Mouse (Mus musculus) heart, embryonic 14.5 days (tissue): ENCODE measurements around the gene Glod5. TPM values are rescaled to one million over a fixed set of nuclear protein-coding genes. Genes with fewer than 3 reads are reported as not detected.
A peak's percentile ranks its signal among the peaks of the same experiment; 100 is the strongest.

ENCODE experiments used
- ATAC-seq: fragments of 200-750 bp; cut with Nextera tagmentation; 2 replicates; pipeline ENCODE4 v1.8.0; 2017; ENCODE audit warnings: low read depth, moderate TSS enrichment; ENCODE audit not compliant: insufficient number of reproducible peaks, insufficient read depth, low FRiP score
- H3K27ac ChIP-seq, 2 experiments: fragments of 200-500 bp in 1 of 2; fragments of 300-500 bp in 1 of 2; sonication (generic) in 1 of 2; replicated peaks in 1 of 2; 2 replicates each; pipeline ENCODE4 v1.5.1; 2012 to 2014; ENCODE audit warnings: low read depth in 2 of 2, low read length in 2 of 2, control low read depth in 1 of 2, mild to moderate bottlenecking in 1 of 2, mixed read lengths in 1 of 2; ENCODE audit not compliant: control insufficient read depth in 1 of 2, insufficient read depth in 1 of 2
- H3K27me3 ChIP-seq: fragments of 300-500 bp; sonication (generic); 2 replicates; pipeline ENCODE4 v1.6.1; 2014; ENCODE audit warnings: mild to moderate bottlenecking, low read length, control low read depth; ENCODE audit not compliant: control insufficient read depth, insufficient read depth
- H3K36me3 ChIP-seq: fragments of 300-500 bp; sonication (generic); 2 replicates; pipeline ENCODE4 v1.6.1; 2014; ENCODE audit warnings: mild to moderate bottlenecking, control low read depth, low read length, mixed read lengths; ENCODE audit not compliant: control insufficient read depth, insufficient read depth
- H3K4me1 ChIP-seq, 2 experiments: fragments of 200-500 bp in 1 of 2; fragments of 300-500 bp in 1 of 2; sonication (generic) in 1 of 2; 2 replicates each; pipeline ENCODE4 v1.6.1; 2012 to 2014; ENCODE audit warnings: low read length in 2 of 2, control low read depth in 1 of 2, mixed read lengths in 1 of 2; ENCODE audit not compliant: control insufficient read depth in 2 of 2, insufficient read depth in 2 of 2
- H3K4me2 ChIP-seq: fragments of 300-500 bp; sonication (generic); 2 replicates; pipeline ENCODE4 v1.6.1; 2014; ENCODE audit warnings: mild to moderate bottlenecking, low read length
- H3K4me3 ChIP-seq, 2 experiments: fragments of 200-500 bp in 1 of 2; fragments of 300-500 bp in 1 of 2; sonication (generic) in 1 of 2; 2 replicates each; pipeline ENCODE4 v1.5.1; 2012 to 2014; ENCODE audit warnings: low read length in 2 of 2, mild to moderate bottlenecking in 2 of 2, control low read depth in 1 of 2, low read depth in 1 of 2, moderate library complexity in 1 of 2; ENCODE audit not compliant: control insufficient read depth in 1 of 2, insufficient read depth in 1 of 2
- H3K9ac ChIP-seq: fragments of 300-500 bp; sonication (generic); 2 replicates; pipeline ENCODE4 v1.6.1; 2014; ENCODE audit warnings: mild to moderate bottlenecking, low read length
- H3K9me3 ChIP-seq: fragments of 300-500 bp; sonication (generic); 2 replicates; pipeline ENCODE4 v1.6.1; 2016; ENCODE audit warnings: low read length, control low read depth; ENCODE audit not compliant: control insufficient read depth
- WGBS: fragments of 180-500 bp; shearing (Covaris S2); extraction: QIAGEN DNeasy Blood & Tissue Kit; methylation state at CpG from one replicate; pipeline ENCODE4 v1.1.7; 2014; 5-methylcytosine and 5-hydroxymethylcytosine counted together
- polyA plus RNA-seq: library from polyadenylated mRNA; unstranded; fragments of >200 nt; fragmentation: Nextera tagmentation; extraction: Ambion mirVana; gene quantifications from 2 replicates; pipeline ENCODE4 v1.2.1, GENCODE M21; 2014

The Glod5 gene
- polyA plus RNA-seq, 1 experiment from 2014 or later = not detected

DNA sequence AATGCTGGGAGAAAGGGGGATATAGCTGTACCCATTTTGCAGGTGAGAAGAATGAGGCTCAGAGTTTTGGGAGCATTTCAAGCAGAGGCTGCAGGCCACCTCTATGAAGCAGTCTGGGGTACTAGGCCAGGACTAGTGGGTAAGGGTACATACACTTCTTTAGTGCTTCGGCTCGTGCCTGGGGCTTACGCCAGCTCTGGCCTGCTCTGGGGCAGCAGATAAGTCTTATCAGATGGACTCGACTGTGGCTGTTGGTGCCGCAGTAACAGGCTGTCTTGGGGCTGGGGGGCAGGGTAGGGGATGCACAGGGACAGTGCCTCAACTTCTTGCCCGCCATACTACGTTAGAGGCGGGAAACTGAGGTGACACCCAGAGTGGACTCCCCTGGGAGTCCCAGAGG lies 50.1 kb downstream of the Glod5 start:
- no peaks in the 10 kb centered on the region for H3K4me1 ChIP-seq
- no peaks in the 10 kb centered on the region for H3K36me3 ChIP-seq
- 54% methylated on average over 8 of the region's 8 CpGs for WGBS
- no peak overlapping the region for H3K4me3 ChIP-seq
- H3K9ac ChIP-seq = no peak overlapping the region
- no peak; the same call in 1 of the 2 replicates for ATAC-seq
- H3K27me3 ChIP-seq = no peaks in the 10 kb centered on the region
- no peaks in the 10 kb centered on the region for H3K9me3 ChIP-seq
- no peak overlapping the region for H3K4me2 ChIP-seq
- no peak overlapping the region for H3K27ac ChIP-seq

DNA sequence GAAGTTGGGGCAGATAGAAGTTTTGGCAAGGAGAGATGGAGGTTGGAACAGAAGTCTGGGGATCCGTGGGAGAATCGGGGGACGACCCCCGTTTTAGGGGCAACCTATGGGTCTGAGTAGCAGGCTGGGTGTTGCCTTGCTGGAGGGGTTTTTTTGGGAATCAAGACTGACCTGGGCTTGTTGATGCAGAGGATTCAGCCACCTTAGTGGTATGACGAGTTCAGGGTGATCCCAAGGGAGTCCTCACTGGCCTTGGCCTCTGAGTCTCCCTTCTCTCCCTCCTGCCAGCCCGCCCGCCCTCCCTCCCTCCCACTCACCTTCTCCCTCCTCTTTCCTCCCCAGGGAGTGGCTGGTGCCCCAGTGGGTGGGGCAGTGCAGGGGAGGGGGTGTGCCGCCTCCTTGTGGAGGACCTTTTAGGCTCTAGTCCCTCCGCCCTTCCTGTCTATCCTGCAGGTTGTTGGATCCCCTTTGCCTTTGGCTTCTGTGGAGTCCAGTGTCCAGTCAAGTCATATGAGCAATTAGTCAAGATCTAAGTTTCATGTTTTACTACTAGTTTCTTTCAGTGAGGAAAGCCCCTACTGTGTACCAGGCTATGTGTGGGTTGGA lies 50.6 kb downstream of the Glod5 start:
- Histone ChIP-seq H3K4me2 (no peak overlapping the region), H3K36me3 (no peaks in the 10 kb centered on the region), H3K27ac (no peak overlapping the region), H3K9ac (no peak overlapping the region), H3K27me3 (no peaks in the 10 kb centered on the region), H3K4me3 (no peak overlapping the region), H3K4me1 (no peaks in the 10 kb centered on the region), H3K9me3 (no peaks in the 10 kb centered on the region)
- ATAC-seq = 0 out of 2 replicates have a peak, but pooled peaks have one; percentile 21
- WGBS = 76% methylated on average over 6 of the region's 9 CpGs

GRCm38 (mm10) chrX:7966161-7966560 lies 52.1 kb downstream of the Glod5 start:
- H3K27me3 ChIP-seq = no peaks in the 10 kb centered on the region
- H3K9ac ChIP-seq = no peak overlapping the region
- no peak overlapping the region for H3K27ac ChIP-seq
- no peak for ATAC-seq
- H3K4me1 ChIP-seq = no peaks in the 10 kb centered on the region
- 43% methylated on average over 4 of the region's 4 CpGs for WGBS
- no peaks in the 10 kb centered on the region for H3K36me3 ChIP-seq
- H3K4me3 ChIP-seq = no peak overlapping the region
- no peaks in the 10 kb centered on the region for H3K9me3 ChIP-seq
- H3K4me2 ChIP-seq = no peak overlapping the region

GRCm38 (mm10) chrX:7963829-7964626 lies 54.3 kb downstream of the Glod5 start:
- H3K4me1 ChIP-seq = no peaks in the 10 kb centered on the region
- no peaks in the 10 kb centered on the region for H3K27me3 ChIP-seq
- H3K9me3 ChIP-seq = no peaks in the 10 kb centered on the region
- H3K27ac ChIP-seq = no peak overlapping the region
- no peak overlapping the region for H3K9ac ChIP-seq
- no peaks in the 10 kb centered on the region for H3K36me3 ChIP-seq
- no peak overlapping the region for H3K4me2 ChIP-seq
- ATAC-seq = no peak
- H3K4me3 ChIP-seq = no peak overlapping the region
- 59% methylated on average over 7 of the region's 7 CpGs for WGBS

- ATAC-seq = no peak
- no peak overlapping the region for H3K9ac ChIP-seq
- H3K36me3 ChIP-seq = no peaks in the 10 kb centered on the region
- H3K9me3 ChIP-seq = no peaks in the 10 kb centered on the region
- H3K4me1 ChIP-seq = no peaks in the 10 kb centered on the region
- H3K27me3 ChIP-seq = no peaks in the 10 kb centered on the region
- no peak overlapping the region for H3K27ac ChIP-seq
- no peak overlapping the region for H3K4me2 ChIP-seq
- WGBS = 84% methylated on average over 9 of the region's 9 CpGs
- no peak overlapping the region for H3K4me3 ChIP-seq
Measured at GRCm38 (mm10) chrX:7958868-7959267, 59.4 kb downstream of the Glod5 start.

Other genes with a start within 250 kb of the Glod5 start
- gene Gripap1, start 228.7 kb downstream of the Glod5 start, polyA plus RNA-seq = 25.0 and 26.6 TPM in 2 replicates
- gene Kcnd1, start 196.2 kb downstream of the Glod5 start, polyA plus RNA-seq = 1.8 and 1.9 TPM in 2 replicates
- gene Otud5, start 177.1 kb downstream of the Glod5 start, polyA plus RNA-seq = 16.2 and 19.9 TPM in 2 replicates
- gene Pim2, start 140.2 kb downstream of the Glod5 start, polyA plus RNA-seq = 3.8 and 4.9 TPM in 2 replicates
- gene Slc35a2, start 134.5 kb downstream of the Glod5 start, polyA plus RNA-seq = 15.2 and 18.3 TPM in 2 replicates
- 61.9 and 65.1 TPM in 2 replicates for gene Pqbp1, start 119.2 kb downstream of the Glod5 start, polyA plus RNA-seq
- 132 and 159 TPM in 2 replicates for gene Timm17b, start 119.1 kb downstream of the Glod5 start, polyA plus RNA-seq
- gene Gm10491, start 110.7 kb downstream of the Glod5 start, polyA plus RNA-seq = not detected in 2 replicates
- gene Gm10490, start 109.0 kb downstream of the Glod5 start, polyA plus RNA-seq = not detected in 2 replicates
- gene Pcsk1n, start 98.7 kb downstream of the Glod5 start, polyA plus RNA-seq = 0.09 and 0.63 TPM in 2 replicates
- gene Eras, start 89.9 kb downstream of the Glod5 start, polyA plus RNA-seq = not detected in 2 replicates
- 25.3 and 26.5 TPM in 2 replicates for gene Hdac6, start 70.6 kb downstream of the Glod5 start, polyA plus RNA-seq
- gene Gata1, start 40.4 kb downstream of the Glod5 start, polyA plus RNA-seq = 0.24 and 0.54 TPM in 2 replicates
- 28.4 and 28.9 TPM in 2 replicates for gene Suv39h1, start 56.3 kb upstream of the Glod5 start, polyA plus RNA-seq
- gene Was, start 72.0 kb upstream of the Glod5 start, polyA plus RNA-seq = 0.24 and 0.54 TPM in 2 replicates
- gene Wdr13, start 114.4 kb upstream of the Glod5 start, polyA plus RNA-seq = 22.7 and 26.0 TPM in 2 replicates
- 317 and 375 TPM in 2 replicates for gene Rbm3, start 127.4 kb upstream of the Glod5 start, polyA plus RNA-seq
- 10.4 and 12.0 TPM in 2 replicates for gene Tbc1d25, start 157.7 kb upstream of the Glod5 start, polyA plus RNA-seq
- 28.0 and 28.5 TPM in 2 replicates for gene Ebp, start 175.0 kb upstream of the Glod5 start, polyA plus RNA-seq
- gene Porcn, start 188.0 kb upstream of the Glod5 start, polyA plus RNA-seq = 3.6 and 4.2 TPM in 2 replicates
- gene Ftsj1, start 233.9 kb upstream of the Glod5 start, polyA plus RNA-seq = 25.1 and 25.4 TPM in 2 replicates